Mouse (Mus musculus): ENCODE measurements at regions not wholly inside any gene's neighbourhood (a gene's known extent, or its start where the extent isn't known, plus 50 kb on each side); places are given as distances from the start of the nearest gene placed in this dataset.

DNA sequence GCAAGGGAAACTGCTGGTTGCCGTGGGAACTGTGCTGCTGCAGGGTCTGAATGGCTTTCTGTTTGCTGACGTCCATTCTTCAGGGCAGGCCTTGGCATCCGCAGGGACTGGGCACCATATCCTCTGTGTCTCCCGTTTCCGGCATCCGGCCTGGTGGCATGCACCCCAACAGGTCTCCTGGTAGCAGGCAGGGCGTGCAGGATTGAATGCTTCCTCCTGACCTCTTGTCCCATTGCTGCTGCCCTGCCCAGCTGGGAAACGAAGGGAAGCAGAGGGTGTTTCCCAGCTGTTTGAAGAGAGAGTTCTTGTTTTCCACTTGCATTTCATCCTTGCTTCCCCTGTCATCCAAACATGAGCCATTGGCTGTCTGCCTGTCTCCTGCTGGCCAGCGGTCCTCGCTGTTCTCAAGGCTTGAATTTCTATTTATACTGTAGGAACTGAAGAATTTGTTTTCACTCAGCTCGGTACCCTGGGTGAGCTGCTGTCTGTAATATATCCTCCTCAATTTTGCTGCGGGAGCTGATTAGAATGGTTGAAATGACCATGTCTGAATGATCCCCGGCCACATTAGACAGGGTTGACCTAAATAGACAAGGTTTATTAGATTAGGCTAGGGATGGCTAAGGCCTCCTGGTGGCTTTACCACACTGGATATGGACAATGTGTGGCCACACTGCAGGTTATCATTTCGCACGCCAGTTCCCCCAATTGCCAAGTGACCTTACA, 98.0 kb upstream of the Zfp648 start:
- TF ChIP-seq CTCF (IDR thresholded peaks at IDR 0.05; ENCODE audit: low read depth) (no peak; the same call in 1 of the 2 replicates), EP300 (IDR thresholded peaks at IDR 0.05; ENCODE audit: low read depth) (no peak)

Measured in heart, postnatal 0 days (tissue).